Mouse (Mus musculus) liver, postnatal 0 days (tissue): ENCODE measurements at regions not wholly inside any gene's neighbourhood (a gene's known extent, or its start where the extent isn't known, plus 50 kb on each side); places are given as distances from the start of the nearest gene placed in this dataset.

Experiments used
- CTCF ChIP-seq: sonication (generic); IDR thresholded peaks from 2 replicates; pipeline ENCODE4 v1.5.1; 2016; ENCODE audit warnings: antibody characterized with exemption, low read depth
- EP300 ChIP-seq: IDR thresholded peaks from 2 replicates; pipeline ENCODE4 v1.6.1; 2016; ENCODE audit warnings: antibody characterized with exemption, low read depth, mild to moderate bottlenecking

GRCm38 (mm10) chr4:143021242-143021881 lies 191.4 kb downstream of the Prdm2 start:
- TF ChIP-seq CTCF (peak; percentile 81), EP300 (no peak)
